Mouse (Mus musculus) midbrain, embryonic 16.5 days (tissue): ENCODE results near the gene Galnt9. TPM values are rescaled to one million over a fixed set of nuclear protein-coding genes. Genes with fewer than 3 reads are reported as not detected.
A peak's percentile ranks its signal among the peaks of the same experiment; 100 is the strongest.

Experiments used
- ATAC-seq: fragments of 200-750 bp; cut with Nextera tagmentation; 2 replicates; pipeline ENCODE4 v1.8.0; 2017; ENCODE audit warnings: moderate TSS enrichment
- H3K27ac ChIP-seq: fragments of 300-500 bp; sonication (generic); 2 replicates; pipeline ENCODE4 v1.5.1; 2014; ENCODE audit warnings: mild to moderate bottlenecking, low read length, mixed read lengths
- H3K27me3 ChIP-seq: fragments of 300-500 bp; sonication (generic); 2 replicates; pipeline ENCODE4 v1.6.1; 2014; ENCODE audit warnings: low read depth, low read length, mixed read lengths; ENCODE audit not compliant: control insufficient read depth, insufficient read depth
- H3K36me3 ChIP-seq: fragments of 300-500 bp; sonication (generic); 2 replicates; pipeline ENCODE4 v1.6.1; 2014; ENCODE audit warnings: mild to moderate bottlenecking, low read length, moderate library complexity, mixed read lengths; ENCODE audit not compliant: control insufficient read depth, insufficient read depth
- H3K4me1 ChIP-seq: fragments of 300-500 bp; sonication (generic); 2 replicates; pipeline ENCODE4 v1.6.1; 2014; ENCODE audit warnings: mild to moderate bottlenecking, low read length, mixed read lengths; ENCODE audit not compliant: control insufficient read depth, insufficient read depth
- H3K4me2 ChIP-seq: fragments of 300-500 bp; sonication (generic); 2 replicates; pipeline ENCODE4 v1.6.1; 2014; ENCODE audit warnings: mild to moderate bottlenecking, low read length, mixed read lengths
- H3K4me3 ChIP-seq: fragments of 300-500 bp; sonication (generic); 2 replicates; pipeline ENCODE4 v1.5.1; 2014; ENCODE audit warnings: low read depth, mild to moderate bottlenecking, low read length, moderate library complexity, mixed read lengths
- H3K9ac ChIP-seq: fragments of 300-500 bp; sonication (generic); 2 replicates; pipeline ENCODE4 v1.6.1; 2014; ENCODE audit warnings: low read depth, low read length, mixed read lengths
- H3K9me3 ChIP-seq: fragments of 300-500 bp; sonication (generic); replicated peaks from 2 replicates; pipeline ENCODE4 v1.6.1; 2014; ENCODE audit warnings: mild to moderate bottlenecking, low read length, mixed read lengths; ENCODE audit not compliant: control insufficient read depth, poor library complexity, severe bottlenecking
- WGBS: fragments of 180-500 bp; shearing (Covaris S2); extraction: QIAGEN DNeasy Blood & Tissue Kit; methylation state at CpG from one replicate; pipeline ENCODE4 v1.1.7; 2014; 5-methylcytosine and 5-hydroxymethylcytosine counted together
- polyA plus RNA-seq: library from polyadenylated mRNA; unstranded; fragments of >200 nt; fragmentation: Nextera tagmentation; extraction: Ambion mirVana; gene quantifications from 2 replicates; pipeline ENCODE4 v1.2.1, GENCODE M21; 2015

Gene Galnt9
- polyA plus RNA-seq, 1 experiment from 2014 or later: 23.1 TPM

GRCm38 (mm10) chr5:110604311-110604710, 60.2 kb downstream of the Galnt9 start:
- Histone ChIP-seq H3K27ac (no peak overlapping the region), H3K27me3 (no peaks in the 10 kb centered on the region), H3K36me3 (no peaks in the 10 kb centered on the region; the same call in 1 of the 2 replicates), H3K4me3 (no peak overlapping the region), H3K9me3 (no peaks in the 10 kb centered on the region), H3K9ac (no peak overlapping the region), H3K4me2 (no peak overlapping the region), H3K4me1 (no peaks in the 10 kb centered on the region; the same call in 1 of the 2 replicates)
- 96% methylated on average over 2 of the region's 2 CpGs for whole genome bisulfite sequencing
- ATAC-seq: no peak

GRCm38 (mm10) chr5:110605531-110606221, 61.5 kb downstream of the Galnt9 start:
- 66% methylated on average over 5 of the region's 5 CpGs for WGBS
- H3K27ac ChIP-seq: no peak overlapping the region
- no peaks in the 10 kb centered on the region for H3K9me3 ChIP-seq
- ATAC-seq: no peak
- no peaks in the 10 kb centered on the region for H3K27me3 ChIP-seq
- no peak overlapping the region for H3K9ac ChIP-seq
- no peaks in the 10 kb centered on the region; the same call in 1 of the 2 replicates for H3K4me1 ChIP-seq
- no peak overlapping the region for H3K4me3 ChIP-seq
- H3K36me3 ChIP-seq: no peaks in the 10 kb centered on the region
- no peak overlapping the region for H3K4me2 ChIP-seq

- H3K36me3 ChIP-seq: no peaks in the 10 kb centered on the region
- no peak overlapping the region for H3K4me3 ChIP-seq
- no peak overlapping the region for H3K9ac ChIP-seq
- H3K27me3 ChIP-seq: no peaks in the 10 kb centered on the region
- H3K27ac ChIP-seq: no peak overlapping the region
- 82% methylated on average over 3 of the region's 3 CpGs for WGBS
- H3K4me1 ChIP-seq: no peaks in the 10 kb centered on the region; the same call in 1 of the 2 replicates
- no peak for ATAC-seq
- H3K9me3 ChIP-seq: no peaks in the 10 kb centered on the region
- no peak overlapping the region for H3K4me2 ChIP-seq
Measured at GRCm38 (mm10) chr5:110607767-110608166, 63.6 kb downstream of the Galnt9 start.

GRCm38 (mm10) chr5:110608336-110608735, 64.2 kb downstream of the Galnt9 start:
- H3K4me2 ChIP-seq: no peak overlapping the region

GRCm38 (mm10) chr5:110608941-110609340, 64.8 kb downstream of the Galnt9 start:
- Histone ChIP-seq H3K4me1 (no peaks in the 10 kb centered on the region; the same call in 1 of the 2 replicates), H3K9ac (no peak overlapping the region), H3K9me3 (no peaks in the 10 kb centered on the region), H3K36me3 (no peaks in the 10 kb centered on the region), H3K27me3 (no peaks in the 10 kb centered on the region), H3K4me3 (no peak overlapping the region), H3K27ac (no peak overlapping the region), H3K4me2 (no peak overlapping the region)
- ATAC-seq: no peak
- WGBS: 44% methylated on average over 8 of the region's 8 CpGs

More at GRCm38 (mm10) chr5:110608336-110608735, 64.2 kb downstream of the Galnt9 start:
- H3K27ac ChIP-seq: peak overlapping the region; percentile 22; the same call in 1 of the 2 replicates
- no peak for ATAC-seq
- H3K27me3 ChIP-seq: no peaks in the 10 kb centered on the region
- H3K9me3 ChIP-seq: no peaks in the 10 kb centered on the region
- H3K36me3 ChIP-seq: no peaks in the 10 kb centered on the region
- no peaks in the 10 kb centered on the region; the same call in 1 of the 2 replicates for H3K4me1 ChIP-seq
- H3K9ac ChIP-seq: no peak overlapping the region
- H3K4me3 ChIP-seq: no peak overlapping the region
- 84% methylated on average over 6 of the region's 6 CpGs for WGBS

GRCm38 (mm10) chr5:110609425-110609824, 65.3 kb downstream of the Galnt9 start:
- H3K27ac ChIP-seq: no peak overlapping the region
- H3K4me1 ChIP-seq: no peaks in the 10 kb centered on the region; the same call in 1 of the 2 replicates
- 82% methylated on average over 3 of the region's 3 CpGs for WGBS
- H3K4me2 ChIP-seq: no peak overlapping the region
- no peak for ATAC-seq
- H3K27me3 ChIP-seq: no peaks in the 10 kb centered on the region
- H3K9ac ChIP-seq: 0 out of 2 replicates have a peak overlapping the region, but pooled peaks have one; percentile 6
- H3K36me3 ChIP-seq: no peaks in the 10 kb centered on the region
- H3K4me3 ChIP-seq: no peak overlapping the region
- no peaks in the 10 kb centered on the region for H3K9me3 ChIP-seq

GRCm38 (mm10) chr5:110609868-110610267, 65.7 kb downstream of the Galnt9 start:
- H3K27me3 ChIP-seq: no peaks in the 10 kb centered on the region
- no peak overlapping the region for H3K4me3 ChIP-seq
- no peaks in the 10 kb centered on the region; the same call in 1 of the 2 replicates for H3K4me1 ChIP-seq
- H3K36me3 ChIP-seq: peaks cover 3% of the 10 kb centered on the region
- no peak; the same call in 1 of the 2 replicates for ATAC-seq
- H3K9ac ChIP-seq: no peak overlapping the region
- H3K4me2 ChIP-seq: no peak overlapping the region
- no peak overlapping the region for H3K27ac ChIP-seq
- no peaks in the 10 kb centered on the region for H3K9me3 ChIP-seq
- 86% methylated on average over 5 of the region's 5 CpGs for WGBS

GRCm38 (mm10) chr5:110610484-110610883, 66.3 kb downstream of the Galnt9 start:
- no peaks in the 10 kb centered on the region; the same call in 1 of the 2 replicates for H3K4me1 ChIP-seq
- no peak overlapping the region for H3K9ac ChIP-seq
- H3K27ac ChIP-seq: no peak overlapping the region
- H3K27me3 ChIP-seq: no peaks in the 10 kb centered on the region
- H3K36me3 ChIP-seq: peaks cover 8% of the 10 kb centered on the region
- ATAC-seq: no peak
- WGBS: 90% methylated on average over 7 of the region's 7 CpGs
- no peaks in the 10 kb centered on the region for H3K9me3 ChIP-seq
- no peak overlapping the region for H3K4me2 ChIP-seq
- no peak overlapping the region for H3K4me3 ChIP-seq

GRCm38 (mm10) chr5:110611435-110612158, 67.4 kb downstream of the Galnt9 start:
- 75% methylated on average over 5 of the region's 5 CpGs for WGBS
- Histone ChIP-seq H3K27ac (no peak overlapping the region), H3K4me1 (no peaks in the 10 kb centered on the region; the same call in 1 of the 2 replicates)

More at GRCm38 (mm10) chr5:110611435-110612158, 67.4 kb downstream of the Galnt9 start:
- Histone ChIP-seq H3K27me3 (no peaks in the 10 kb centered on the region), H3K36me3 (peaks cover 8% of the 10 kb centered on the region), H3K9me3 (no peaks in the 10 kb centered on the region), H3K9ac (no peak overlapping the region), H3K4me3 (no peak overlapping the region), H3K4me2 (no peak overlapping the region)
- ATAC-seq: no peak
